Mouse (Mus musculus): ENCODE data around the gene Pdzrn3. TPM values are rescaled to one million over a fixed set of nuclear protein-coding genes. Genes with fewer than 3 reads are reported as not detected.

The Pdzrn3 gene
- polyA plus RNA-seq, 1 experiment from 2014 or later: 27.3 TPM

- 90% methylated on average over 6 of the region's 6 CpGs for WGBS
- no peak overlapping the region for H3K4me2 ChIP-seq (ENCODE audit: low read depth)
- no peaks in the 10 kb centered on the region for H3K9me3 ChIP-seq (ENCODE audit: control insufficient read depth, low read length)
- no peak for DNase-seq (ENCODE audit: low spot score)
- H3K4me3 ChIP-seq (ENCODE audit: low read depth, low read length): no peak overlapping the region
- no peak overlapping the region for H3K27ac ChIP-seq (ENCODE audit: low read depth, low read length)
- no peaks in the 10 kb centered on the region for H3K27me3 ChIP-seq (ENCODE audit: control insufficient read depth, insufficient read depth, low read length)
- H3K9ac ChIP-seq (ENCODE audit: low read length): no peak overlapping the region
- ATAC-seq (ENCODE audit: insufficient read depth, low FRiP score, low TSS enrichment): no peak
- H3K36me3 ChIP-seq (ENCODE audit: control insufficient read depth, insufficient read depth, low read length): no peaks in the 10 kb centered on the region
- no peaks in the 10 kb centered on the region for H3K4me1 ChIP-seq (ENCODE audit: control insufficient read depth, insufficient read depth, low read length)
Observed at GRCm38 (mm10) chr6:101395908-101396307, 18.2 kb upstream of the Pdzrn3 start.

- whole genome bisulfite sequencing: 81% methylated on average over 2 of the region's 2 CpGs
- Histone ChIP-seq H3K27me3 (ENCODE audit: control insufficient read depth, insufficient read depth, low read length) (no peaks in the 10 kb centered on the region), H3K27ac (ENCODE audit: low read depth, low read length) (no peak overlapping the region), H3K9ac (ENCODE audit: low read length) (no peak overlapping the region), H3K4me3 (ENCODE audit: low read depth, low read length) (no peak overlapping the region), H3K36me3 (ENCODE audit: control insufficient read depth, insufficient read depth, low read length) (no peaks in the 10 kb centered on the region), H3K4me1 (ENCODE audit: control insufficient read depth, insufficient read depth, low read length) (no peaks in the 10 kb centered on the region), H3K9me3 (ENCODE audit: control insufficient read depth, low read length) (no peaks in the 10 kb centered on the region), H3K4me2 (ENCODE audit: low read depth) (no peak overlapping the region)
- DNase-seq (ENCODE audit: low spot score) (no peak), ATAC-seq (ENCODE audit: insufficient read depth, low FRiP score, low TSS enrichment) (no peak)
Observed at GRCm38 (mm10) chr6:101392801-101393117, 15.1 kb upstream of the Pdzrn3 start.

GRCm38 (mm10) chr6:101392107-101392800, 14.6 kb upstream of the Pdzrn3 start:
- Histone ChIP-seq H3K27ac (ENCODE audit: low read depth, low read length) (no peak overlapping the region), H3K9ac (ENCODE audit: low read length) (no peak overlapping the region), H3K4me3 (ENCODE audit: low read depth, low read length) (no peak overlapping the region), H3K36me3 (ENCODE audit: control insufficient read depth, insufficient read depth, low read length) (no peaks in the 10 kb centered on the region), H3K27me3 (ENCODE audit: control insufficient read depth, insufficient read depth, low read length) (no peaks in the 10 kb centered on the region), H3K4me1 (ENCODE audit: control insufficient read depth, insufficient read depth, low read length) (no peaks in the 10 kb centered on the region), H3K9me3 (ENCODE audit: control insufficient read depth, low read length) (no peaks in the 10 kb centered on the region), H3K4me2 (ENCODE audit: low read depth) (no peak overlapping the region)
- WGBS: 72% methylated on average over 8 of the region's 8 CpGs
- no peak for DNase-seq (ENCODE audit: low spot score)
- ATAC-seq (ENCODE audit: insufficient read depth, low FRiP score, low TSS enrichment): no peak

GRCm38 (mm10) chr6:101385490-101385889, 7.8 kb upstream of the Pdzrn3 start:
- ATAC-seq (ENCODE audit: insufficient read depth, low FRiP score, low TSS enrichment): no peak
- Histone ChIP-seq H3K4me1 (ENCODE audit: control insufficient read depth, insufficient read depth, low read length) (no peaks in the 10 kb centered on the region), H3K9me3 (ENCODE audit: control insufficient read depth, low read length) (no peaks in the 10 kb centered on the region), H3K27me3 (ENCODE audit: control insufficient read depth, insufficient read depth, low read length) (no peaks in the 10 kb centered on the region), H3K4me2 (ENCODE audit: low read depth) (no peak overlapping the region), H3K9ac (ENCODE audit: low read length) (no peak overlapping the region), H3K4me3 (ENCODE audit: low read depth, low read length) (no peak overlapping the region), H3K27ac (ENCODE audit: low read depth, low read length) (no peak overlapping the region), H3K36me3 (ENCODE audit: control insufficient read depth, insufficient read depth, low read length) (no peaks in the 10 kb centered on the region)
- no peak for DNase-seq (ENCODE audit: low spot score)
- WGBS: 84% methylated on average over 7 of the region's 7 CpGs

- no peaks in the 10 kb centered on the region for H3K9me3 ChIP-seq (ENCODE audit: control insufficient read depth, low read length)
- no peak overlapping the region for H3K9ac ChIP-seq (ENCODE audit: low read length)
- no peaks in the 10 kb centered on the region for H3K4me1 ChIP-seq (ENCODE audit: control insufficient read depth, insufficient read depth, low read length)
- DNase-seq (ENCODE audit: low spot score) (no peak), ATAC-seq (ENCODE audit: insufficient read depth, low FRiP score, low TSS enrichment) (no peak)
- no peak overlapping the region for H3K27ac ChIP-seq (ENCODE audit: low read depth, low read length)
- no peaks in the 10 kb centered on the region for H3K36me3 ChIP-seq (ENCODE audit: control insufficient read depth, insufficient read depth, low read length)
- no peak overlapping the region for H3K4me3 ChIP-seq (ENCODE audit: low read depth, low read length)
- WGBS: 72% methylated on average over 7 of the region's 7 CpGs
- no peaks in the 10 kb centered on the region for H3K27me3 ChIP-seq (ENCODE audit: control insufficient read depth, insufficient read depth, low read length)
- H3K4me2 ChIP-seq (ENCODE audit: low read depth): no peak overlapping the region
Observed at GRCm38 (mm10) chr6:101384958-101385357, 7.3 kb upstream of the Pdzrn3 start.

GRCm38 (mm10) chr6:101384476-101384875, 6.8 kb upstream of the Pdzrn3 start:
- H3K4me1 ChIP-seq (ENCODE audit: control insufficient read depth, insufficient read depth, low read length): no peaks in the 10 kb centered on the region
- no peak for DNase-seq (ENCODE audit: low spot score)
- H3K9ac ChIP-seq (ENCODE audit: low read length): no peak overlapping the region
- H3K36me3 ChIP-seq (ENCODE audit: control insufficient read depth, insufficient read depth, low read length): no peaks in the 10 kb centered on the region
- H3K9me3 ChIP-seq (ENCODE audit: control insufficient read depth, low read length): no peaks in the 10 kb centered on the region
- 72% methylated on average over 6 of the region's 6 CpGs for WGBS
- no peak overlapping the region for H3K4me3 ChIP-seq (ENCODE audit: low read depth, low read length)
- no peak for ATAC-seq (ENCODE audit: insufficient read depth, low FRiP score, low TSS enrichment)
- H3K4me2 ChIP-seq (ENCODE audit: low read depth): no peak overlapping the region
- H3K27ac ChIP-seq (ENCODE audit: low read depth, low read length): no peak overlapping the region
- no peaks in the 10 kb centered on the region for H3K27me3 ChIP-seq (ENCODE audit: control insufficient read depth, insufficient read depth, low read length)

GRCm38 (mm10) chr6:101382891-101383290, 5.2 kb upstream of the Pdzrn3 start:
- WGBS: 86% methylated on average over 4 of the region's 4 CpGs

GRCm38 (mm10) chr6:101379546-101379945, 1.8 kb upstream of the Pdzrn3 start:
- no peak for ATAC-seq (ENCODE audit: insufficient read depth, low FRiP score, low TSS enrichment)
- WGBS: 47% methylated on average over 3 of the region's 3 CpGs
- H3K9me3 ChIP-seq (ENCODE audit: control insufficient read depth, low read length): no peaks in the 10 kb centered on the region

More at GRCm38 (mm10) chr6:101382891-101383290, 5.2 kb upstream of the Pdzrn3 start:
- Histone ChIP-seq H3K36me3 (ENCODE audit: control insufficient read depth, insufficient read depth, low read length) (no peaks in the 10 kb centered on the region), H3K27me3 (ENCODE audit: control insufficient read depth, insufficient read depth, low read length) (no peaks in the 10 kb centered on the region), H3K4me2 (ENCODE audit: low read depth) (no peak overlapping the region), H3K4me1 (ENCODE audit: control insufficient read depth, insufficient read depth, low read length) (peaks cover 2% of the 10 kb centered on the region; the same call in 1 of the 2 replicates), H3K27ac (ENCODE audit: low read depth, low read length) (no peak overlapping the region), H3K9me3 (ENCODE audit: control insufficient read depth, low read length) (no peaks in the 10 kb centered on the region), H3K9ac (ENCODE audit: low read length) (no peak overlapping the region), H3K4me3 (ENCODE audit: low read depth, low read length) (no peak overlapping the region)
- DNase-seq (ENCODE audit: low spot score) (no peak), ATAC-seq (ENCODE audit: insufficient read depth, low FRiP score, low TSS enrichment) (no peak)

GRCm38 (mm10) chr6:101377935-101378609, 375 bp upstream of the Pdzrn3 start:
- Histone ChIP-seq H3K4me3 (ENCODE audit: low read depth, low read length) (peak overlapping the region; percentile 62), H3K9ac (ENCODE audit: low read length) (peak overlapping the region; percentile 79), H3K9me3 (ENCODE audit: control insufficient read depth, low read length) (no peaks in the 10 kb centered on the region), H3K27me3 (ENCODE audit: control insufficient read depth, insufficient read depth, low read length) (no peaks in the 10 kb centered on the region), H3K4me2 (ENCODE audit: low read depth) (peak overlapping the region; percentile 91), H3K36me3 (ENCODE audit: control insufficient read depth, insufficient read depth, low read length) (no peaks in the 10 kb centered on the region), H3K27ac (ENCODE audit: low read depth, low read length) (peak overlapping the region; percentile 82), H3K4me1 (ENCODE audit: control insufficient read depth, insufficient read depth, low read length) (peaks cover 18% of the 10 kb centered on the region)
- WGBS: 0% methylated on average over 24 of the region's 29 CpGs
- ATAC-seq (ENCODE audit: insufficient read depth, low FRiP score, low TSS enrichment) (peak; percentile 92), DNase-seq (ENCODE audit: low spot score) (peak; percentile 89)

More at GRCm38 (mm10) chr6:101379546-101379945, 1.8 kb upstream of the Pdzrn3 start:
- peaks cover 13% of the 10 kb centered on the region for H3K4me1 ChIP-seq (ENCODE audit: control insufficient read depth, insufficient read depth, low read length)
- H3K27ac ChIP-seq (ENCODE audit: low read depth, low read length): no peak overlapping the region
- no peak overlapping the region for H3K9ac ChIP-seq (ENCODE audit: low read length)
- DNase-seq (ENCODE audit: low spot score): no peak
- no peaks in the 10 kb centered on the region for H3K36me3 ChIP-seq (ENCODE audit: control insufficient read depth, insufficient read depth, low read length)
- no peak overlapping the region for H3K4me2 ChIP-seq (ENCODE audit: low read depth)
- H3K4me3 ChIP-seq (ENCODE audit: low read depth, low read length): no peak overlapping the region
- no peaks in the 10 kb centered on the region for H3K27me3 ChIP-seq (ENCODE audit: control insufficient read depth, insufficient read depth, low read length)
